Mouse (Mus musculus) liver, postnatal 0 days (tissue): ENCODE results near the gene Hmbs.

Source experiments
- CTCF ChIP-seq: sonication (generic); IDR thresholded peaks from 2 replicates; pipeline ENCODE4 v1.5.1; 2016; ENCODE audit warnings: antibody characterized with exemption, low read depth
- EP300 ChIP-seq: IDR thresholded peaks from 2 replicates; pipeline ENCODE4 v1.6.1; 2016; ENCODE audit warnings: antibody characterized with exemption, low read depth, mild to moderate bottlenecking

DNA sequence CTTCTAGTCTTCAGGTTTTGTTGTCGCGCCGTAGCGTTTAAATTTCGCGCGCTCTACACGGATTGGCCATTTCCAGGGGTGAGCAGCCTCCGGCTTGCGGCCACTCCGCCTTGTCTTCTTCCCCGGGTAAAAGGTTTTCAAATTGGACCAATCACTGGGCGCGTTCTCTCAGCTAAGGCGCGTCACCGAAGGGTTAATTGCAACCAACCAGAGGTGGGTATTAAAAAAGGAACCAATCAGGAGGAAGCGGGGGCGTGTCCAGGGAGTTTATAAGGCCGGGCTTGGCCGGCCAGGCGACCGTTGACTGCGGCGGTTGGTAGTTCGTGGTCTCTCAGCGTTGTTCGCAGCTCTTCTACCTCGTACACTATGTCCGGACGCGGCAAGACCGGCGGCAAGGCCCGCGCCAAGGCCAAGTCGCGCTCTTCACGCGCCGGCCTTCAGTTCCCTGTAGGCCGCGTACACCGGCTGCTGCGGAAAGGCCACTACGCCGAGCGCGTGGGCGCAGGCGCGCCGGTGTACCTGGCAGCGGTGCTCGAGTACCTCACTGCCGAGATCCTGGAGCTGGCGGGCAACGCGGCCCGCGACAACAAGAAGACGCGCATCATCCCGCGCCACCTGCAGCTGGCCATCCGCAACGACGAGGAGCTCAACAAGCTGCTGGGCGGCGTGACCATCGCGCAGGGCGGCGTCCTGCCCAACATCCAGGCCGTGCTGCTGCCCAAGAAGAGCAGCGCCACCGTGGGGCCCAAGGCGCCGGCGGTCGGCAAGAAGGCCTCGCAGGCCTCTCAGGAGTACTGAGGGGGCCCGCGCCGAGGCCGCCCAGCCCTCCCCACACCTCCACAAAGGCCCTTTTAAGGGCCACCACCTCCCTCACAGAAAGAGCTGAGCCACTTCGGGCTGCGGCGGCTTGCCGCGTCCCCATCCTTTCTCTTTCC lies 9.4 kb downstream of the Hmbs start, which contains the start of gene H2afx:
- TF ChIP-seq CTCF, result peak; percentile 67
- peak; percentile 86 for TF ChIP-seq EP300
